Mouse (Mus musculus) left cerebral cortex, adult 11 months (tissue): Measurements from ENCODE around the gene Clp1.
A peak's percentile ranks its signal among the peaks of the same experiment; 100 is the strongest.

ENCODE experiments used
- DNase-seq: peaks from one replicate; pipeline ENCODE4 v3.0.0; 2022; ENCODE audit warnings: low spot score

Clp1 gene

GRCm38 (mm10) chr2:84727172-84727858 is at the start of gene Clp1:
Clp1 (minus strand) TSS chr2:84727350.
- DNase-seq, result peak; percentile 95

GRCm38 (mm10) chr2:84775665-84776064 is 48.5 kb upstream of the Clp1 start:
- DNase-seq, result no peak

GRCm38 (mm10) chr2:84775241-84775640 is 48.1 kb upstream of the Clp1 start, which contains the start of gene Serping1:
Serping1 (minus strand) TSS chr2:84775444.
- no peak for DNase-seq

GRCm38 (mm10) chr2:84774751-84775150 is 47.6 kb upstream of the Clp1 start:
- DNase-seq, result no peak

- DNase-seq, result no peak
Measured at GRCm38 (mm10) chr2:84773195-84773594, 46.0 kb upstream of the Clp1 start.

GRCm38 (mm10) chr2:84772454-84772853 is 45.3 kb upstream of the Clp1 start:
- no peak for DNase-seq

- no peak for DNase-seq
Measured at GRCm38 (mm10) chr2:84770501-84770900, 43.4 kb upstream of the Clp1 start.

GRCm38 (mm10) chr2:84762818-84763217 is 35.7 kb upstream of the Clp1 start:
- no peak for DNase-seq

- no peak for DNase-seq
Measured at GRCm38 (mm10) chr2:84762295-84762694, 35.1 kb upstream of the Clp1 start.

- DNase-seq, result no peak
Measured at GRCm38 (mm10) chr2:84761840-84762239, 34.7 kb upstream of the Clp1 start.

GRCm38 (mm10) chr2:84761309-84761708 is 34.2 kb upstream of the Clp1 start:
- no peak for DNase-seq

GRCm38 (mm10) chr2:84760777-84761176 is 33.6 kb upstream of the Clp1 start:
- no peak for DNase-seq

- peak; percentile 57 for DNase-seq
Measured at GRCm38 (mm10) chr2:84758542-84759127, 31.5 kb upstream of the Clp1 start.

- DNase-seq, result no peak
Measured at GRCm38 (mm10) chr2:84757026-84757682, 30.0 kb upstream of the Clp1 start.

GRCm38 (mm10) chr2:84756245-84756644 is 29.1 kb upstream of the Clp1 start:
- DNase-seq, result no peak

- DNase-seq, result no peak
Measured at GRCm38 (mm10) chr2:84750115-84750514, 23.0 kb upstream of the Clp1 start.

GRCm38 (mm10) chr2:84744126-84744525 is 17.0 kb upstream of the Clp1 start:
- DNase-seq, result no peak

- peak; percentile 51 for DNase-seq
Measured at GRCm38 (mm10) chr2:84743561-84743960, 16.4 kb upstream of the Clp1 start, which contains the start of gene Gm19426. Gm19426 (minus strand) TSS chr2:84743655.

- DNase-seq, result no peak
Measured at GRCm38 (mm10) chr2:84742451-84743283, 15.5 kb upstream of the Clp1 start.

- no peak for DNase-seq
Measured at GRCm38 (mm10) chr2:84741841-84742450, 14.8 kb upstream of the Clp1 start.

- DNase-seq, result no peak
Measured at GRCm38 (mm10) chr2:84740608-84741333, 13.6 kb upstream of the Clp1 start.
